ENCODE assay signal across 17 mouse cellular contexts in genomic region chr2:28527436-28528353, GRCm38 (mm10). TPM values are rescaled to one million over a fixed set of nuclear protein-coding genes. Genes with fewer than 3 reads are reported as not detected.
DNase-seq lines count a peak whose midpoint lies in the region; ATAC-seq lines count a peak whose summit lies in the region.
"Had no signal": no experiment of that assay in that cellular context is flagged by ENCODE, and none has a peak within 500 bp of the region (broad histone marks: within the 10 kb centered on the region; RNA-seq: fewer than 3 reads in every experiment).

No protein-coding gene starts in this region.

- ATAC-seq in cerebellum, adult (ENCODE audit: insufficient number of reproducible peaks, low FRiP score, low TSS enrichment): no peak
- ATAC-seq in neural tube, embryonic 12.5 days (ENCODE audit: low FRiP score, low read depth): no peak
- ATAC-seq in neural tube, embryonic 15.5 days (ENCODE audit: low FRiP score): no peak

- WGBS in neural tube, embryonic 12.5 days: 89% methylated on average over 20 of the region's 20 CpGs
- 88% methylated on average over 20 of the region's 20 CpGs for WGBS in neural tube, embryonic 15.5 days
- WGBS in limb, embryonic 10.5 days: 88% methylated on average over 20 of the region's 20 CpGs

- H3K36me3 ChIP-seq in neural tube, embryonic 12.5 days: no peaks in the 10 kb centered on the region
- H3K36me3 ChIP-seq in neural tube, embryonic 15.5 days: no peaks in the 10 kb centered on the region
- H3K36me3 ChIP-seq in limb, embryonic 10.5 days: peaks cover 1% of the 10 kb centered on the region

- no peak overlapping the region for H3K9ac ChIP-seq in neural tube, embryonic 12.5 days
- H3K9ac ChIP-seq in neural tube, embryonic 15.5 days (replicated peaks): no peak overlapping the region

- 0 out of 2 replicates have a peak overlapping the region, but pooled peaks have one; percentile 0 for H3K4me2 ChIP-seq in neural tube, embryonic 12.5 days (replicated peaks)
- no peak overlapping the region for H3K4me2 ChIP-seq in neural tube, embryonic 15.5 days
- H3K4me2 ChIP-seq: embryonic facial prominence, embryonic 12.5 days; liver, embryonic 11.5 days had no signal

- no peak overlapping the region for H3K4me3 ChIP-seq in neural tube, embryonic 12.5 days
- H3K4me3 ChIP-seq in neural tube, embryonic 15.5 days (replicated peaks): no peak overlapping the region
- no peak overlapping the region for H3K4me3 ChIP-seq in limb, embryonic 10.5 days
- H3K4me3 ChIP-seq: embryonic facial prominence, embryonic 12.5 days; left cerebral cortex, adult 2 months had no signal

- no peak overlapping the region for H3K27ac ChIP-seq in neural tube, embryonic 12.5 days
- no peak overlapping the region for H3K27ac ChIP-seq in neural tube, embryonic 15.5 days (replicated peaks)
- peak overlapping the region; percentile 6; the same call in 1 of the 2 replicates for H3K27ac ChIP-seq in limb, embryonic 10.5 days
- H3K27ac ChIP-seq: embryonic facial prominence, embryonic 12.5 days had no signal

- H3K27me3 ChIP-seq in neural tube, embryonic 12.5 days (replicated peaks): no peaks in the 10 kb centered on the region
- no peaks in the 10 kb centered on the region for H3K27me3 ChIP-seq in neural tube, embryonic 15.5 days (replicated peaks)
- H3K27me3 ChIP-seq in limb, embryonic 10.5 days (ENCODE audit: low read depth, poor library complexity, severe bottlenecking): no peaks in the 10 kb centered on the region
- H3K27me3 ChIP-seq: embryonic facial prominence, embryonic 12.5 days had no signal

- peaks cover 86% of the 10 kb centered on the region for H3K4me1 ChIP-seq in neural tube, embryonic 12.5 days
- peaks cover 97% of the 10 kb centered on the region for H3K4me1 ChIP-seq in neural tube, embryonic 15.5 days
- H3K4me1 ChIP-seq in limb, embryonic 10.5 days: peaks cover 70% of the 10 kb centered on the region

- peak; percentile 36 for DNase-seq in cerebellum, adult 11 months
- no peak for DNase-seq in limb, embryonic 10.5 days (ENCODE audit: low spot score)
- no peak for DNase-seq in embryo, embryonic 9.5 days (ENCODE audit: extremely low spot score)
- no peak for DNase-seq in lung, postnatal 10 days
- DNase-seq in thymus, postnatal 10 days (ENCODE audit: low spot score in 2 of 2): no peak
- DNase-seq: adrenal gland, postnatal 10 days; heart, postnatal 14 days; kidney, adult 11 months; kidney, postnatal 4 days; right cerebral cortex, postnatal 4 days had no signal

- H3K9me3 ChIP-seq in neural tube, embryonic 12.5 days: no peaks in the 10 kb centered on the region
- no peaks in the 10 kb centered on the region for H3K9me3 ChIP-seq in neural tube, embryonic 15.5 days (replicated peaks)
- H3K9me3 ChIP-seq in limb, embryonic 10.5 days (replicated peaks): no peaks in the 10 kb centered on the region
- H3K9me3 ChIP-seq: embryonic facial prominence, embryonic 12.5 days had no signal

RNA-seq across cellular contexts. Expression of gene Ralgds, which starts 14.8 kb away (rescaled TPM):
- 99.6 and 111 TPM in 2 replicates for polyA plus RNA-seq in neural tube, embryonic 12.5 days (2016; fragmentation: Nextera tagmentation; extraction: Ambion mirVana)
- polyA plus RNA-seq in neural tube, embryonic 15.5 days (2015; fragmentation: Nextera tagmentation; extraction: Ambion mirVana): 64.7 and 70.4 TPM in 2 replicates
- 46.7 and 58.9 TPM in 2 replicates for polyA plus RNA-seq in limb, embryonic 10.5 days (2016; fragmentation: Nextera tagmentation; extraction: Ambion mirVana)

RNA-seq across cellular contexts. Expression of gene Gm10134, which starts 21.8 kb away (rescaled TPM):
- polyA plus RNA-seq in neural tube, embryonic 12.5 days (2016; fragmentation: Nextera tagmentation; extraction: Ambion mirVana): 2.4 and 3.5 TPM in 2 replicates
- polyA plus RNA-seq in neural tube, embryonic 15.5 days (2015; fragmentation: Nextera tagmentation; extraction: Ambion mirVana): 2.1 and 3.5 TPM in 2 replicates
- not detected in 2 replicates for polyA plus RNA-seq in limb, embryonic 10.5 days (2016; fragmentation: Nextera tagmentation; extraction: Ambion mirVana)

RNA-seq across cellular contexts. Expression of gene Gbgt1, which starts 31.0 kb away (rescaled TPM):
- 0.80 and 0.81 TPM in 2 replicates for polyA plus RNA-seq in neural tube, embryonic 12.5 days (2016; fragmentation: Nextera tagmentation; extraction: Ambion mirVana)
- polyA plus RNA-seq in neural tube, embryonic 15.5 days (2015; fragmentation: Nextera tagmentation; extraction: Ambion mirVana): 1.2 and 2.1 TPM in 2 replicates
- not detected in 2 replicates for polyA plus RNA-seq in limb, embryonic 10.5 days (2016; fragmentation: Nextera tagmentation; extraction: Ambion mirVana)

RNA-seq across cellular contexts. Expression of gene Cel, which starts 35.5 kb away (rescaled TPM):
- polyA plus RNA-seq in neural tube, embryonic 12.5 days (2016; fragmentation: Nextera tagmentation; extraction: Ambion mirVana): not detected in 2 replicates
- polyA plus RNA-seq in neural tube, embryonic 15.5 days (2015; fragmentation: Nextera tagmentation; extraction: Ambion mirVana): 0.09 and 3.3 TPM in 2 replicates
- polyA plus RNA-seq in limb, embryonic 10.5 days (2016; fragmentation: Nextera tagmentation; extraction: Ambion mirVana): not detected in 2 replicates
- polyA plus RNA-seq: embryonic facial prominence, embryonic 12.5 days; liver, embryonic 11.5 days; stomach, embryonic 14.5 days had no signal

RNA-seq across cellular contexts. Expression of gene Gtf3c5, which starts 55.9 kb away (rescaled TPM):
- polyA plus RNA-seq in neural tube, embryonic 12.5 days (2016; fragmentation: Nextera tagmentation; extraction: Ambion mirVana): 46.7 and 51.1 TPM in 2 replicates
- polyA plus RNA-seq in neural tube, embryonic 15.5 days (2015; fragmentation: Nextera tagmentation; extraction: Ambion mirVana): 37.2 and 40.1 TPM in 2 replicates
- polyA plus RNA-seq in limb, embryonic 10.5 days (2016; fragmentation: Nextera tagmentation; extraction: Ambion mirVana): 69.9 and 71.6 TPM in 2 replicates
